Mouse (Mus musculus) brain, embryonic 14.5 days (tissue): ENCODE data around the gene Nyap2.

Experiments used
- CTCF ChIP-seq: fragments of 200-500 bp; IDR thresholded peaks from 2 replicates; pipeline ENCODE4 v1.5.1; 2012; ENCODE audit warnings: inconsistent platforms, mild to moderate bottlenecking, moderate library complexity, borderline replicate concordance; ENCODE audit not compliant: insufficient read depth, insufficient read length; ENCODE audit errors: extremely low read depth
- POLR2A ChIP-seq: fragments of 200-500 bp; IDR thresholded peaks from 2 replicates; pipeline ENCODE4 v1.6.1; 2012; ENCODE audit warnings: mild to moderate bottlenecking, inconsistent platforms, borderline replicate concordance; ENCODE audit not compliant: poor library complexity, insufficient read depth, insufficient read length, severe bottlenecking; ENCODE audit errors: extremely low read depth

DNA sequence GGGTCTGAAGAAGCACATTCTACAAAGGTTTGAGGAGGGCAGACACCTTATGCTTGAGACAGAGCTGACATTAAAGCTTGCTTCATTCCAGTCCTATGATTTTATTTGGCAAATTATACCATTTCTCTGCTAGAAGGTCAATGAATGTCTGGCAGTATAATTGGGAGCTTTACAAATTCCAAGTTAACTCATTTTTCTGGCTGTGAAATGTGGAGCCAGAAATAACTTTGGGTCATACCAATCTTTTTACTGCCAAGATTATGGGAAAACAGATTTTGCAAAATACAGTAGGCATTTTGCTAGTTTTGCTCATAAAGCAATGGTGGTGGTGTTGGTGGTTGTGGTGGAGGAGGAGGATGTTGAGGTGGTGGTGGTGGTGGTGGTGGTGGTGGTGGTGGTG lies 96.0 kb downstream of the Nyap2 start:
- TF ChIP-seq CTCF (no peak), POLR2A (no peak)
